Mouse (Mus musculus) liver, embryonic 18 days (tissue): ENCODE results near the gene Sppl2c. TPM values are rescaled to one million over a fixed set of nuclear protein-coding genes. Genes with fewer than 3 reads are reported as not detected.

Experiments used
- polyA plus RNA-seq: library from polyadenylated mRNA; depleted of rRNA; stranded (reverse); fragments of >200 nt; gene quantifications from 2 replicates; pipeline ENCODE4 v1.2.3, GENCODE M21; 2012; rRNA removed

The Sppl2c gene
- not detected in 2 replicates for polyA plus RNA-seq

GRCm38 (mm10) chr11:104186135-104186836 is at the start of gene Sppl2c:
Sppl2c (plus strand) TSS chr11:104186327.

GRCm38 (mm10) chr11:104231041-104231911 is 45.1 kb downstream of the Sppl2c start, which contains the start of gene Mapt:
Mapt (plus strand) TSS chr11:104231390.

Other genes with a start within 250 kb of the Sppl2c start
- gene Nsf, start 232.3 kb upstream of the Sppl2c start, polyA plus RNA-seq = 6.9 and 8.2 TPM in 2 replicates
- gene Arf2, start 219.6 kb upstream of the Sppl2c start, polyA plus RNA-seq = 9.4 and 10.2 TPM in 2 replicates
- not detected in 2 replicates for gene Crhr1, start 53.5 kb upstream of the Sppl2c start, polyA plus RNA-seq
- gene Mapt, start 45.1 kb downstream of the Sppl2c start, polyA plus RNA-seq = 0.13 and 0.16 TPM in 2 replicates